Mouse (Mus musculus) embryonic fibroblast, embryonic 13.5 days (primary cell): ENCODE measurements around the gene Zdhhc14. TPM values are rescaled to one million over a fixed set of nuclear protein-coding genes. Genes with fewer than 3 reads are reported as not detected.
"Not testable (repeated sequence)": the region's sequence is repeated elsewhere in the genome, so short reads cannot be mapped to it uniquely, and the experiment has no call there.

ENCODE experiments used
- H3K27ac ChIP-seq: 2 replicates; pipeline ENCODE4 v1.5.1; 2012; ENCODE audit warnings: low read length, control low read depth, inconsistent platforms; ENCODE audit not compliant: insufficient read depth
- H3K4me1 ChIP-seq: 2 replicates; pipeline ENCODE4 v1.6.1; 2011; ENCODE audit warnings: low read length; ENCODE audit not compliant: control insufficient read depth, insufficient read depth
- H3K4me3 ChIP-seq: 2 replicates; pipeline ENCODE4 v1.5.1; 2011; ENCODE audit warnings: mild to moderate bottlenecking, control low read depth, low read length; ENCODE audit not compliant: insufficient read depth
- CTCF ChIP-seq: IDR thresholded peaks from 2 replicates; pipeline ENCODE4 v1.5.1; 2011; ENCODE audit warnings: mild to moderate bottlenecking, control low read depth, low read length, moderate library complexity, borderline replicate concordance; ENCODE audit not compliant: insufficient read depth
- POLR2A ChIP-seq: IDR thresholded peaks from 2 replicates; pipeline ENCODE4 v1.6.1; 2011; ENCODE audit warnings: low read depth, mild to moderate bottlenecking, control low read depth, low read length, moderate library complexity
- polyA plus RNA-seq: library from polyadenylated mRNA; stranded (reverse); fragments of >200 nt; gene quantifications from 2 replicates; pipeline ENCODE4 v1.2.4, GENCODE M21; 2011; ENCODE audit warnings: low read depth; ENCODE audit not compliant: missing spikeins, insufficient read length

Zdhhc14 gene
- polyA plus RNA-seq, 1 experiment = 2.2 TPM

DNA sequence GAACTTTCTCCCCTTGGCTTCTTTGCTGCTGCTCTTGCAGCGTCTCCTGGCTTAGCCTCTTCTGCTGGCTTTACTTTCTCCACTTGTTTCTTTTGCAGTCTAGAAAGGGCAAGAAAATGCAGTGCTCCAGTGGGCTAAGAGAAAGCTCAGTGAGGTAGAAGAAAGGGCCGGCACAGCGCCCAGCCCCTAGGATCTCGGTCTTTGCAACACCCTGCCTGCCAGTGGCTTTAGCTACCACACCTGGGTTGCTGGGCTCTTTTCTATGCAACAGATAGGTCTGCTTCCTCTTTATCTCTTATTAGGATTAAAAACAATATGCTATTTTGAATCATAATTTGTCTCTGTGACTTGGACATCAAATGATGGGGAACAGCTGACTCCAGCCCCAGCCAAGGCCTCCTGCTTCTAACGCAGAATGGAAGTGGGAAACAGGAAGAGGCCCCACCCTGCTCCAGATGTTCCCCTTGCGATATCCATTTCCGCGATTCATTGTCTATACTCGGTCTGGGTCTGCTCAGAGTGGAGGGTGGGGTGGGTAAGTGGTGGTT, 122.5 kb downstream of the Zdhhc14 start:
- TF ChIP-seq POLR2A (no peak), CTCF (no peak)
- H3K27ac ChIP-seq = no peak overlapping the region
- H3K4me1 ChIP-seq = no peaks in the 10 kb centered on the region
- H3K4me3 ChIP-seq = no peak overlapping the region

- Histone ChIP-seq H3K27ac (no peak overlapping the region), H3K4me1 (0 out of 2 replicates have a peak, but pooled peaks cover 2% of the 10 kb centered on the region), H3K4me3 (no peak overlapping the region)
- TF ChIP-seq CTCF = no peak
- TF ChIP-seq POLR2A = no peak
Observed at GRCm38 (mm10) chr17:5621626-5622591, 129.6 kb downstream of the Zdhhc14 start.

- no peak overlapping the region for H3K4me3 ChIP-seq
- 0 out of 2 replicates have a peak, but pooled peaks cover 2% of the 10 kb centered on the region for H3K4me1 ChIP-seq
- no peak for TF ChIP-seq POLR2A
- H3K27ac ChIP-seq = no peak overlapping the region
Observed at GRCm38 (mm10) chr17:5622764-5623163, 130.4 kb downstream of the Zdhhc14 start.

GRCm38 (mm10) chr17:5623181-5623580, 130.8 kb downstream of the Zdhhc14 start:
- no peak overlapping the region for H3K4me3 ChIP-seq
- no peak overlapping the region for H3K27ac ChIP-seq
- no peak for TF ChIP-seq CTCF
- no peak for TF ChIP-seq POLR2A
- 0 out of 2 replicates have a peak, but pooled peaks cover 2% of the 10 kb centered on the region for H3K4me1 ChIP-seq

- not testable (repeated sequence) for H3K4me1 ChIP-seq, H3K4me3 ChIP-seq, H3K27ac ChIP-seq
Observed at GRCm38 (mm10) chr17:5624815-5625214, 132.5 kb downstream of the Zdhhc14 start.

- Histone ChIP-seq H3K4me3 (no peak overlapping the region), H3K27ac (no peak overlapping the region), H3K4me1 (0 out of 2 replicates have a peak, but pooled peaks cover 2% of the 10 kb centered on the region)
- TF ChIP-seq POLR2A (no peak), CTCF (no peak)
Observed at GRCm38 (mm10) chr17:5626402-5626801, 134.0 kb downstream of the Zdhhc14 start.

DNA sequence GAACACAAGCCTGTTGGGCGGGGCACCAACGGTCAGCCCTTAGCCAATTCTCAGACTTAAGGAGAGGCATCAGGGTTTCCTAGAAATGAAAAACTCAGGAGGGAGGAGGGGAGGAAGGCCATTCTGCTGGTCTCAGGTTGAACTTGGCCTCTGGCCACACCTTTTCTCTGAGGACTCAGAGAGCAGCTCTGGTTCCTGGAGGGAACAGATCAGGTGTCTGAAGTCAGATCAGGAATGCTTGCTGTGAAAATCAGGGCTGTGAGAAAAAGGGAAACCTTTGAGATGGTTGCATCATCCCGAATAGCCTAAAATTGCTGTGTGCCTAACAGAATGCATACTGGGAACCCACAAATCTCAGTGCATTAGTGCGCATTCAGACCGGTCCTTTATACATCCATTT, 135.3 kb downstream of the Zdhhc14 start:
- no peak overlapping the region for H3K27ac ChIP-seq
- H3K4me1 ChIP-seq = 0 out of 2 replicates have a peak, but pooled peaks cover 2% of the 10 kb centered on the region
- H3K4me3 ChIP-seq = no peak overlapping the region
- TF ChIP-seq POLR2A (no peak), CTCF (no peak)

DNA sequence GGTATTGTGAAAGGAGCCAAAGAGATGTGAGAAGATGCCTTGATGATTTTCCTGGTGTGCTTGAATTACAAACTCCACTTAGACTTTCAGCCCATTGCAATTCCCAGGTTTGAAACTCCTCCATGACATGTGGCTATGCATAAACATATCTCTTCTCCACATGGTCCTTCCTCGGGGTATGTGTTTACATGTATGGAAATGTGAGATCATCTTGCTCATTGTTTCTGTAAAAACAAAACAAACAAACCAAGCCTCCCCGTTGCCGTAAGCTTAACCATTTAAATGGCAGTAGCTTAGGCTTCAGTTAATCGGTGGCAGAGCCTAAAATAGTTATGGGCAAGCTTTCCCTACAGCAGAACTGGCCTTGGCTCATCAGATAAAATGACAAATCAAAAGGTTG, 137.3 kb downstream of the Zdhhc14 start:
- Histone ChIP-seq H3K27ac (no peak overlapping the region), H3K4me1 (0 out of 2 replicates have a peak, but pooled peaks cover 2% of the 10 kb centered on the region), H3K4me3 (no peak overlapping the region)
- no peak for TF ChIP-seq CTCF
- no peak for TF ChIP-seq POLR2A

- H3K27ac ChIP-seq = no peak overlapping the region
- H3K4me3 ChIP-seq = no peak overlapping the region
- TF ChIP-seq CTCF = no peak
- no peak for TF ChIP-seq POLR2A
- H3K4me1 ChIP-seq = peaks cover 3% of the 10 kb centered on the region; the same call in 1 of the 2 replicates
Observed at GRCm38 (mm10) chr17:5635254-5635653, 142.9 kb downstream of the Zdhhc14 start.

DNA sequence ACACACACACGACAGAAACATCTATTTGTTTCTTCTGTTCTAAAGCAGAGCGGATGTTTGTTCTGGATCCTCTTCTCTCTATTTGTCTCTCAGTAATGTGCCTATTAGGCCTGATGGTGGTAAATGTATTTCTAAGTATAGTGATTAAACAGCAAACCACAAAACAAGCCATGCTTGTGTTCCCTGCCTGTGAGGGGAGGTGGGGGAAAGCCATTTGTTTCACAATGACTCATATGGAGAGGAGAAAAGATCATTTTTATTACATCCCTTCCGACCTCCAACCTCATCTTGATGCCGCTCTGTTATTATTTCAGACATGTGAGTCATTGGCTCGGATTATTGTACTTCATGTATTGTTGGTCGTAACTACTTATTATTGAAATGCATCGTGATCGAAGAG, 149.1 kb downstream of the Zdhhc14 start:
- H3K27ac ChIP-seq = no peak overlapping the region
- peaks cover 4% of the 10 kb centered on the region for H3K4me1 ChIP-seq
- TF ChIP-seq CTCF = no peak
- TF ChIP-seq POLR2A = no peak
- no peak overlapping the region for H3K4me3 ChIP-seq
